Mouse (Mus musculus) T-helper 2 cell (primary cell): ENCODE data around the gene Flvcr2.

Experiments used
- in situ Hi-C: fragments of 300-600 bp; cut with MboI, MseI; formaldehyde crosslinking; loops from one replicate; pipeline ENCODE4 v1.15.1; 2025; ENCODE audit warnings: high pct_unique_total_duplicates

Gene Flvcr2

DNA sequence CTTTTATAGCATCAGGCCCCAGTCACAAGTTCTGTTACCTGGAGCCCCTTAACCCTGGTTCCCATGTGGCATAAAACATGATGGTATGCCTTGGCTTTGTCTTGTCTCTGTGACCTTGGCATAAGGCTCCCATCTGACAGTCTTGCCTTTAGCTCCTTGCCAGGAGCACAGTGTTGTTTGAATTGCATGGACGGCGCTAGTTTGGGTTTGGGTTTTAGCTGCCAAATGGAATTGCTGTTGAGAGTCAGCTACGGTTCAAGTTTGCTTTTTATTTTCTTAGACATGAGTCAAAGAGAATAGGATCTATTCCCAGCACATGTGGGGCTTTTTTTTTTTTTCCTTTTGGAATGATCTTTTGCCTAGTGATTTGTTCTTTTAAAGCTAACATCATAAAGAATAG lies 112.8 kb downstream of the Flvcr2 start:
- in situ Hi-C loops = no loop called here

DNA sequence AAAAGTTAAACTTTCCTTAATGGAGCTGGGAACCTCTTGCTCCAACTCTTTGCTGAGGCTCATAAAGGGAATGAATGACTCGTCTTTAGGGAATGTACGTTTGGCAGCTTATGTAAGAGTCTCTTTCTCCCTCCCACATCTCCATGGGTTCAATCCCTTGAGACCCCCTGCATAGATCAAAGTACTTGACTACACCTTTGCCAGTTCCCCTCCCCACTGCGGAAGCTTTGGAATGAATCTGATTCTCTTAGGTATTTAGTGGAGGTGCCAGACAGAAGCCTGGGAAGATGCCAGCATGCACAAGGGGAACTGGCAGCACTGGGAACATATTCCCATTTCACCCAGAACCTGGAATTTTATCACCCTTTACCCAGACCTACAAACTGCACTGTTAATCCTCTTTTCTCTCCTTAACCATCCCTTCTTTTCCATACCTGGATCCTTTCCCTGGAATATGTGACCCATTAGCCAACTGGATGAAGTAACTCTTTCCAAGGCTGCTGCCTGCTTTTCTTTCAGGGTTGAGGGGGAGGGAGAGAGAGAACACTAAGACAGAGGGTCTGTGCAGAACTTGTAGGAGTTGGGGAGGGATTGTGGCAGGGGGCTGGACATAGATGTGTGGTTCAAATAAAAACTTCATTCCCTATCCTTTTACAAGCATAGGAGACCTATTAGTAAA lies 113.3 kb downstream of the Flvcr2 start:
- in situ Hi-C loops = loop anchor here (5.0 to 10.0 kb wide), 3 partner anchors 213 to 535 kb away; partner anchors contain the start of gene Gpatch2l

DNA sequence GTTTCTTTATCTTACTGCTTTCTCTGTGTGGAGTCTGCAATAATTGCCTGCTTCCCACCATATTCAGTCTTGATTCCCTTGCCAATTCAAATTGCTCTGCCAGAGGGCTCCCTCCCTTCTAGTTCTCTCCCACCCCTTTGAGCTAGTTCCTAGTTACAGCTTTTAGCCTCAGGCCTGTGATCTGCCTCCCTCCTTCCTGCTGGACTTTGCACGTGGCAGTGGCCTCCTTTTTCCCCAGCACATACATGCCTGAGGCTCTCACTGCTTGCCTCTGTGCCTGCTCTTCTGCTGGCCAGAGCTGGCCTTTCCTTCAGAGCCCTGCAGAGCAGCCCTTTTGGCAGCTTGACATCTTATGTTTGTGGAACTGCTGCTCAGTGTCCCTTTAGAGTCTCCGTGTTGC lies 116.2 kb downstream of the Flvcr2 start:
- in situ Hi-C loops = loop anchor here (5.0 to 10.0 kb wide), 3 partner anchors 210 to 532 kb away; partner anchors contain the start of gene Gpatch2l
